Mouse (Mus musculus): ENCODE data around the gene Riiad1. TPM values are rescaled to one million over a fixed set of nuclear protein-coding genes. Genes with fewer than 3 reads are reported as not detected.

The Riiad1 gene
- polyA plus RNA-seq, 1 experiment, result 0.86 TPM

DNA sequence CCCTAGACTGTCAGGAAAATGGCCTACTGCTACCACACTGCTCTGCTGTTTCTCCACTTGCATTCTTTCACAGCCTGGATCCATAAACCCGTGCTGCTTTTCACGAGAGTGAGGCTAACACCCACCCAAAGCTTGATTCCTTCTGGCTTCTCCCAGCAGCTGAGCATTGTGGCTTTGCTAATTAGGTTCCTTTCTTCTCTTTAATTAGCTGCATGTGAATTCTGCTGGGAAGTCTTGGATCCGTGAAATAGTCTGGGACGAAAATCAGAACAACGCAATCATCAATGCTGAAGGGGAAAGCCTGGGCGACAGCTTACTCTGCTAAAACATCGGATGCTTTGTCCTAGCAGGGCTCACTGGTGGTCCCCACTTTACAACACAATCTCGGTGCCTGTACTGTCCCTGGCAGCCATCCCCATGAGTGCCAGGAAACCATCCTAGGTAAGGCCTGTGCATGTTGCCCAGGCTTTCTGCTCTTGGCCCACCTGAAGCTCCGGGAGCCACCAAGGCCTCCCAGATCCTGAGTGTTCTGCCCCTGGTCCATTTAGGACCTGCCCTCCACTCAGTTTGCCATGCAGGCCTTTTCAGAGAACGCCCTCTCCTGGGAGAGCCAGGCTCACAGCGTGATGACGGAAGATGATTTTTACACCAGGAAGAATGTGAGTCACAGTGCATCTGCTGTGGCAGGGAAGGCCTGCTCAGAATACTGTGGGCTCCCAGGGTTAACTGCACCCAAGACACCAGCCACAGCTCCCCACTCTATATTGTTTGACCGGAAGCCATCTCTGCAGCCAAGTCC lies 14.3 kb downstream of the Riiad1 start:
- WGBS, result 86% methylated on average over 13 of the region's 13 CpGs
- no peak for DNase-seq (ENCODE audit: low read depth, low spot score)

DNA sequence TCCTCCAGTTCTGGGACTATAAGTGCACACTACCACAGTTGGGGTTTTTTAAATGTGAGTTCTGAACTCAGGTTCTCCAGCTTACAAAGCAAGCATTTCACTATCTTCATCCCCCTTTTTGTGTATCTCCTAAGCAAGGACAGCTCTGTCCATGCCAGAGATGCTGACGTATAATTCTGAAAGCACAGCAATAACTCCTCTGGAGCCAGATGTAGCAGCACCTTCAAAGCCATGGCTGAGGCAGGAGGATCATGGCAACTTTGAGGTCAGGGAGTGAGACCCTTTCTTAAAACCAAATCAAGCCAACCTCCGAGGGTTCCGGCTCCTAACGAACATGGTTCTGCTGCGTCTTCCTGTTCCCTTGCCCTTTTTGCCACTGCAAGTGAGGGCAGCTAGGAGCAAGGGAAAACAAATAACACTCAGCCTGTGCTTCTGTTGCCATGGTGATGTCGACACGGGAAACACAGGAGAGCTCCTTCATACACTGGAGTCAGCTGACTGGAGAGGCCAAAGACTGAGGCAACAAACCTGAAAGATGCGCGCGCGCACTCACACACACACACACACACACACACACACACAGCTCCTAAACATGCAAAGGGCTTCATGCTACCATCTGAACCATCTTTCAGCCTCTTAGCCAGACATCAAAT lies 16.1 kb downstream of the Riiad1 start:
- no peak for DNase-seq (ENCODE audit: low read depth, low spot score)
- WGBS, result 58% methylated on average over 11 of the region's 11 CpGs

DNA sequence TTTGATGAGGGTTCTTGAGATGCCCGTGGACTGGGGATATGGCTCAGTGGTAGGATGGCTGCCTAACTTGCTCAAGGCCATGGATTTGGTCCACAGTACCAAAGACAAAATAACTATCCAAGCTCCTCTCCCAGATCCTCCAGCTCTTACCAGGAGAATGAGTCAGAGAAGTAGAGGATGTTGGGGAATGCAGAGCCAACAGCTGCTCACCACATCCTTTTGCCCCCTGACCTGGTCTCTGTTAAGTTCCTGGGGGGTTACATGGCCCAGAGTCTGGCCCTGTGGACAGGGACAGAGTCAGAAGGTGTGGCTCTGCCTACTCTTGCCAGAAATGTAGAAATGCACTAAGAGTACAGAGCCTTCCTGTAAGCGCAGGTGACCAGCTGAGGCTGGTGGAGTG lies 20.3 kb downstream of the Riiad1 start:
- 87% methylated on average over 2 of the region's 2 CpGs for WGBS
- no peak for DNase-seq (ENCODE audit: low read depth, low spot score)

DNA sequence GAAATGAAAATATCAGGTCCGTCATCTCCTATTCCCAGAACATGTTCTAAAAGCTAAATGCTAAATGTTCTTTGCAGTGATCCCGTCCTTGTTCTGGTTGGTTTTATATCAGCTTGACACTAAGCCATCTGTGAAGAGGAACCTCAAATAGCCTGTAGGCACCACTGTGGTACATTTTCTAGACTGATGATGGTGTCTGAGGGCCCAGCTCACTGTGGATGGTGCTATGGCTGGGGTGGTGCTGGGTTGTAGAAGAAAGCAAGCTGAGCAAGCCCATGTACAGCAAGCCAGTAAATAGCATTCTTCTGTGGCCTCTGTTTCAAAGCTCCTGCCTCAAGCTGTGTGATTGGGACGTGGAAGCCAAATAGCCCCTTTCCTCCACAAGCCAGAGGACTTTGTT lies 23.1 kb downstream of the Riiad1 start:
- 89% methylated on average over 3 of the region's 3 CpGs for WGBS
- DNase-seq (ENCODE audit: low read depth, low spot score), result no peak

DNA sequence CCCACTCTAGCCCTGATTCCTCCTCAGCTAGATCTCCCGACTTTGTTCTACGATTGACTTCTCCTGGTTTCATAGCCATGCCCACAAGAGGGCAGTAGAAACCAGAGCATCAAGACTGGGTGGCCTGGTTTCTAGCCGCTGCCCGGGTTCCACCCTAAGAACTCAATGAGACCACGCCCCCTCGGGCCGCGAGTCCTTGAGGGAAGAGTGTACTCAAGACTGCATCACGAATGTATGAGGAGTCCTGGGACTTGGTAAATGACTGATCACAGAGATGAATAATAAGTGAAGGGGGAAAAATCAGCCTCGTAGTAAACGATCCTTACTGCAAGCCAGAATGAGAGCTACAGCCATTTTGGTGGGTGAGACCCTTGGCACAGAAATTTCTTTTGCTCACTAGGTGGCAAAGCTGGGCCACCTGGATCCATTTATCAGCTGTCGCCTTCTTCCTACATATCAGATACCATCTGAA lies 23.6 kb downstream of the Riiad1 start:
- peak; percentile 97 for DNase-seq (ENCODE audit: low read depth, low spot score)
- WGBS, result 2% methylated on average over 12 of the region's 12 CpGs

DNA sequence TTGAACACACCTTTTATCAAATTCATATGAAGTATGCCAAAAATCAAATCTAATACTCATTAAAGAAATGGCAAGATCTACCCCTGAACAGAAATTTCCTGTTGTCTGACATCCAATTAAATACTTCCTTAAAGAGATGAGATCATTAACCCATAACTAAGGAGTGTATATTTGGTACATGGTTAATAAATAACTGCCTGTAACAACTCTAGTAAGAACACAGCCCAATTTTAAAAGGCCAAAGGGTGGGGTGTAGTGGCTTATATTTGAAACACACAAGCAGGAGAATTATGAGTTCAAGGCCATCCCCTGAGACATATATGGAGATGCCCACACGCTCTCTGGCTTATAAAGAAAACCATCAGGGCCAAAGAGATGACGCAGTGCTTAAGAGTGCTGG lies 30.8 kb downstream of the Riiad1 start:
- DNase-seq (ENCODE audit: low read depth, low spot score), result no peak

DNA sequence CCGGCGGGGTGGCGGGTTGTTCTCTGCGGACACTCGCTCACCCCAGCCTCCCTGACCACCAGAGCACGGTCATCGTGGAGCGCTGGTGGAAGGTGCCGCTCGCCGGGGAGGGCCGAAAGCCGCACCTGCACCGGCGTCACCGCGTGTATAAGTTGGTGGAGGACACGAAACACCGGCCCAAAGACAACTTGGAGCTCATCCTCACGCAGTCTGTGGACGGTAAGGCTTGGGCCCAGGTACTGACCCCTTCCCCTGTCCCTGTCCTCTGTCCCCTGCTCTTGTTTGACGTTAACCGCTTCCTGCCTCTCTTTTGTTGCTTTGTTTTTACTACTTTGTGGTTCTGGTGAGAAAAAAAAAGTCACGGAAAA lies 36.6 kb downstream of the Riiad1 start, which contains the start of gene Oaz3:
Oaz3 (minus strand) TSS at position 319 of the 368 bp plus-strand sequence.
- no peak for DNase-seq (ENCODE audit: low read depth, low spot score)
- WGBS, result under 1% methylated on average over 24 of the region's 24 CpGs

More for the DNA sequence above, 30.8 kb downstream of the Riiad1 start:
- WGBS, result 24% methylated on average over 2 of the region's 2 CpGs

DNA sequence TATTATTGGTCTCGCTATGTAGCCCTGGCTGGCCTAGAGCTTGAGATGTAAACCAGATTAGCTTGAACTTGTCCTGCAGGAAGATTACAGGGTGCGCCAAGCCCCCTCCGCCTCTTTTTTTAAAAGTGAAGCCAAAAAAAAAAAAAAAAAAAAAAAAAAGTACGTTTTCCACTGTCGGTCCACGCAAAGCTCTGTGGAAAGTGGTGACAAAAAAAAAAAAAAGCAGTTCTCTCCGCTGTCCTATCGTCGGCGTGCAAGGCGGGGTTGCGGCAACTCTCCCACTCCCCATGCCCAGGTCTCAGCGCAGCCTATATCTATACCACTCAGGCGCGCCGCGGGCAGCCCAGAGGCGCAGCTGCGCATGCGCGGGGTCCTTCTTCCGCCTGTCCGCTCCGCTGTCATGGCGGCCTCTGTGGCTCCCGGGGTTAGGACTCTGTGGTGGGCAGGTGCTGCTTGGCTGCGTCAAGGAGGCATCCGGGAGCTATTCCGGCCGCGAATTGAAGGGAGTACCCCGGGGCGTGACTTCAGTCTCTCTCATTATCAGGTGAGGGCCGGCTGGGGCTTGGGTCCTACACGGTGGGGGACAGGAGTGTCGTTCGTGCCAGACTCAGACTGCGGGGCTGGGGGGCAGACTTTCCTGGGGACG lies 37.1 kb downstream of the Riiad1 start, which contains the start of gene Mrpl9:
Mrpl9 (plus strand) TSS at position 368 of the 646 bp plus-strand sequence.
- DNase-seq (ENCODE audit: low read depth, low spot score), result peak; percentile 69
- WGBS, result under 1% methylated on average over 39 of the region's 39 CpGs

DNA sequence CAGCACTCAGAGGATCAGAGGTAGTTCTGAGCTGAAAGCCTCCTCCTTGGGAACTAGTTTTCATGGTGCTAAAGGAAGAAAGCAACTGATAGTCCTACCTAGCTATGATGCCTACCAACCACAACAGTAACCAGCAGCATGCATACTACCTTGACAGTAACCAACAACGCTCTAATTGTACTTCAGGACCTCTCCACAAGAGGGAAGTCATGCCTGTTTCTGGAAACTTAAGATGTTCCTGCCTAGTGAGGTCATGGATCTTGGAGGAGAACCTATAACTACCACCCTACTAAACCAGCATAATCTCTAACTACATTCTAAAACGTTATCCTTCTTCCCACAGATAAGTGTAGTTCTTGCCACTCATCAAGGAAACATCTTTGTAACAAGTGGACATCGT lies 39.0 kb downstream of the Riiad1 start:
- 38% methylated on average over 3 of the region's 3 CpGs for WGBS
- DNase-seq (ENCODE audit: low read depth, low spot score), result no peak

DNA sequence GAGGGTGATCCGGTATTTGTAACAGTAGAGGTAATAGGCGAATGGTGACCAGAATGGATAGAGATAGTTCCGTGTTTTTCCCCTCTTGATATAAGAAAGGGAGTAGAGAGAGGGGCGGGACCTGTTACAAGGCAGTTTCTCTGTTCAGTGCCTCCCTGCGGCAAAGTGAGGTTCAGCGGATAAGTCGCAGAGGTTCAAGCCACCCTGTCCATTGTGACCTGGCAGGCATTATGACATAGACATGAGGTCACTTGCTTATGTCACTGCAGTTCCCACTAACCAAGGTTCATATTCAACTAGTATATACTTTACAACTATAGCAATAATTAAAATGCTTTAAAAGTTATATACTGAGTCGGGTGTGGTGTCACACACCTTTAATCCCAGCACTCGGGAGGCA lies 43.7 kb downstream of the Riiad1 start:
- DNase-seq (ENCODE audit: low read depth, low spot score), result no peak
- WGBS, result 79% methylated on average over 9 of the region's 9 CpGs

DNA sequence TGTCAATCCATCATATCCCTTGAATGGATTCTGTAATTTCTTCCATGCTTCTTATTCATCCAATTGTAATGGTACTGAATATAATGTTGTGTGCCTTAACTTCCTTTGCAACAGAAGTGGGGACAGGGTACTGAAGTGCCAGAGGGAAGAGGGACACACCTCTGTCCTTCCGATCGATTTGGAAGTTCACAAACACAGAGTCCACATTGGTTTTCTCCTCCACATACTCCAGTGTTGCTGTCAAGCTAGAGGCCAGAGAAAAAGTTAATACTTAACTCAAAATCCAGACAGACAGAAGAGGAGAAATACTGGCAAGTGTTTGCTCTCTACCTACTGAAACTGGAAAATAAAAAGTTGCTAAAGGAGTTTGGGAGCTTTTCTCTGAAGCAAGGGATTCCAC lies 45.8 kb downstream of the Riiad1 start:
- DNase-seq (ENCODE audit: low read depth, low spot score), result no peak
- WGBS, result 43% methylated on average over 2 of the region's 2 CpGs

DNA sequence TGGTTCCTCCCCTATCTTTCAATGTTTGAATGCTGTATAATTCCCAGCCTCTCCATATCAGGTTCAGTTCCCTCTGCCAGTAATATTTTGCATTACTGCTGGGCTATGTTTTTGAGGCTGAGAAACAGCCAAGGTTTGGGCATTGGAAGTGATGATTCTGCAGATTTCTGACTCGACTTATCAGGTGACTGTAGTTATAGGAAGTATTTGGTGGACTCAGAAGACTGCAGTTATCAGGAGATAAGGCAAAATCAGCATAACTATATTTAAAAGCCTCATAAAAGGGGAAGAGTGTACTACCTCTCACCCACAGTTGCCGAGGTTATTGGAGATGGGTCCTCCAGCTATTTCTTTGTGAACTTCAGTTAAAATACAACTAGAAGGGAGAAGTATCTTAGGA lies 49.2 kb downstream of the Riiad1 start:
- DNase-seq (ENCODE audit: low read depth, low spot score), result no peak
- 43% methylated on average over 2 of the region's 2 CpGs for WGBS

Other genes with a start within 250 kb of the Riiad1 start
- gene Gm4778, start 216.3 kb downstream of the Riiad1 start, polyA plus RNA-seq (2012; rRNA removed), result not detected in 2 replicates
- 2.3 and 3.4 TPM in 2 replicates for gene Them4, start 170.3 kb downstream of the Riiad1 start, polyA plus RNA-seq (2012; rRNA removed)
- gene Them5, start 138.2 kb downstream of the Riiad1 start, polyA plus RNA-seq (2012; rRNA removed), result not detected in 2 replicates
- 0.25 and 0.31 TPM in 2 replicates for gene C2cd4d, start 117.9 kb downstream of the Riiad1 start, polyA plus RNA-seq (2012; rRNA removed)
- gene Rorc, start 107.5 kb downstream of the Riiad1 start, polyA plus RNA-seq (2012; rRNA removed), result 22.8 and 33.7 TPM in 2 replicates
- gene Lingo4, start 81.8 kb downstream of the Riiad1 start, polyA plus RNA-seq (2012; rRNA removed), result 0.41 and 0.43 TPM in 2 replicates
- 0.12 and 0.23 TPM in 2 replicates for gene Tdrkh, start 67.1 kb downstream of the Riiad1 start, polyA plus RNA-seq (2012; rRNA removed)
- gene Mrpl9, start 37.0 kb downstream of the Riiad1 start, polyA plus RNA-seq (2012; rRNA removed), result 33.9 and 37.9 TPM in 2 replicates
- gene Oaz3, start 36.4 kb downstream of the Riiad1 start, polyA plus RNA-seq (2012; rRNA removed), result 0.31 TPM in 1 of 2 replicates, not detected in the other
- gene Celf3, start 2.0 kb downstream of the Riiad1 start, polyA plus RNA-seq (2012; rRNA removed), result 6.4 and 8.6 TPM in 2 replicates
- 5.5 and 6.7 TPM in 2 replicates for gene Snx27, start 102.4 kb upstream of the Riiad1 start, polyA plus RNA-seq (2012; rRNA removed)
- gene Gm10972, start 162.8 kb upstream of the Riiad1 start, polyA plus RNA-seq (2012; rRNA removed), result not detected in 2 replicates
- gene Tuft1, start 178.5 kb upstream of the Riiad1 start, polyA plus RNA-seq (2012; rRNA removed), result 25.5 and 34.4 TPM in 2 replicates
- gene Selenbp2, start 213.2 kb upstream of the Riiad1 start, polyA plus RNA-seq (2012; rRNA removed), result 4.9 and 6.3 TPM in 2 replicates

Data from large intestine, adult 2 months (tissue).